Mouse (Mus musculus) cerebellum, adult 11-12 months (tissue): ENCODE measurements around the gene Pafah1b1.

Source experiments
- DNase-seq: peaks from one replicate; pipeline ENCODE4 v3.0.0; 2022

Gene Pafah1b1

GRCm38 (mm10) chr11:74724235-74724791 is at the start of gene Pafah1b1:
Pafah1b1 (minus strand) TSS chr11:74724670.
- DNase-seq: peak; percentile 98

GRCm38 (mm10) chr11:74772386-74772785 is 47.9 kb upstream of the Pafah1b1 start:
- no peak for DNase-seq

- DNase-seq: no peak
Observed at GRCm38 (mm10) chr11:74771650-74772049, 47.2 kb upstream of the Pafah1b1 start.

- DNase-seq: peak; percentile 26
Observed at GRCm38 (mm10) chr11:74771234-74771633, 46.8 kb upstream of the Pafah1b1 start.

GRCm38 (mm10) chr11:74770595-74771207 is 46.2 kb upstream of the Pafah1b1 start, which contains the start of gene Mettl16:
Mettl16 (plus strand) TSS chr11:74770830.
- peak; percentile 94 for DNase-seq

- peak; percentile 12 for DNase-seq
Observed at GRCm38 (mm10) chr11:74770037-74770436, 45.6 kb upstream of the Pafah1b1 start.

- no peak for DNase-seq
Observed at GRCm38 (mm10) chr11:74768045-74768444, 43.6 kb upstream of the Pafah1b1 start.

- DNase-seq: no peak
Observed at GRCm38 (mm10) chr11:74767469-74767868, 43.0 kb upstream of the Pafah1b1 start.

- peak; percentile 21 for DNase-seq
Observed at GRCm38 (mm10) chr11:74763960-74764625, 39.6 kb upstream of the Pafah1b1 start.

- DNase-seq: no peak
Observed at GRCm38 (mm10) chr11:74761011-74761705, 36.7 kb upstream of the Pafah1b1 start.

GRCm38 (mm10) chr11:74756631-74757030 is 32.2 kb upstream of the Pafah1b1 start:
- DNase-seq: no peak

GRCm38 (mm10) chr11:74751352-74752066 is 27.0 kb upstream of the Pafah1b1 start:
- no peak for DNase-seq

GRCm38 (mm10) chr11:74750662-74751351 is 26.3 kb upstream of the Pafah1b1 start:
- no peak for DNase-seq

- no peak for DNase-seq
Observed at GRCm38 (mm10) chr11:74749241-74749640, 24.8 kb upstream of the Pafah1b1 start.

- no peak for DNase-seq
Observed at GRCm38 (mm10) chr11:74748022-74748421, 23.6 kb upstream of the Pafah1b1 start.

GRCm38 (mm10) chr11:74737861-74738260 is 13.4 kb upstream of the Pafah1b1 start:
- no peak for DNase-seq

- DNase-seq: peak; percentile 24
Observed at GRCm38 (mm10) chr11:74734917-74735316, 10.4 kb upstream of the Pafah1b1 start.

GRCm38 (mm10) chr11:74725181-74725580 is 711 bp upstream of the Pafah1b1 start:
- peak; percentile 41 for DNase-seq

GRCm38 (mm10) chr11:74723357-74724234 is 874 bp downstream of the Pafah1b1 start:
- peak; percentile 84 for DNase-seq

GRCm38 (mm10) chr11:74721971-74722370 is 2.5 kb downstream of the Pafah1b1 start:
- DNase-seq: no peak

- DNase-seq: no peak
Observed at GRCm38 (mm10) chr11:74721141-74721540, 3.3 kb downstream of the Pafah1b1 start.
